Mouse (Mus musculus) ovary, postnatal 10 days (tissue): ENCODE results near the gene Dlgap4.

ENCODE experiments used
- DNase-seq: peaks from one replicate; pipeline ENCODE4 v3.0.0; 2022; ENCODE audit warnings: low spot score

The Dlgap4 gene

DNA sequence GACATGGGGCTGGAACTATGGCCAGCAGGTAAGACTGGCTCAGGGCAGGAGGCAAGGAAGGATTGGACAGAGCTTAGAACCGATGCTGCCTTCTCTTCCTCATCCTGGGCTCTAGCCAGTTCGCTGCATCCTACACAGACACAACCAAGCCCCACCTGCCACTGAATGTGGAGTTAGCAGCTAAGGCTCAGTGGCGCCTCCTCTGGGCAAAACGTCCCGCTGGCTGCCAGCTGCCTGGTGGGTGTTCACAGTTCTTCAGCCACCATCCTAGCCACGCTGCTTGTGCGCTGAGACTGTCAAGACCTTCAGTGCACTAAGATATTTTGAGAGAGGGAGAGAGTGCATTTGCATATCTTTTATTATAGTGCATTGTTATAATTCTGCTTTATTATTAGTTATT lies 45.2 kb downstream of the Dlgap4 start:
- DNase-seq: no peak

DNA sequence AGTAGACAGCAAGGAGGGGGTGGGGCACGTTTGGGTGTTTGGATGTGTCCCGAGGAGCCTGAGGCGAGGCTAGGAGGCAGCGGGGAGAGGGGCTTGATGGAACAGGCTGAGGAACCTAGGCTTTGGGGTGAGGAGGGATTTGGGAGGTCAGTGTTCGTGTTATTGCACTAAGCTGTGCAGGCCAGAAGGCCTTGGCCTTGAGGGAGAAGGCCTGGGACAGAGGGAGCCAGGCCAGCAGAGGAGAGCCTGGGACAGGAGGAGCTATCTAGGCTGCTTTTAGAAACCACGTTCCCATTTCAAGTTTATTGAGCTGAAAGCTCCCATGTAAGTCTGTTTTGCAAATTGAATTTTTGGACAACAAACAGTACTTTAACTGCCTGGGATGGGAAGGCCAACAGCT lies 46.5 kb downstream of the Dlgap4 start:
- no peak for DNase-seq

DNA sequence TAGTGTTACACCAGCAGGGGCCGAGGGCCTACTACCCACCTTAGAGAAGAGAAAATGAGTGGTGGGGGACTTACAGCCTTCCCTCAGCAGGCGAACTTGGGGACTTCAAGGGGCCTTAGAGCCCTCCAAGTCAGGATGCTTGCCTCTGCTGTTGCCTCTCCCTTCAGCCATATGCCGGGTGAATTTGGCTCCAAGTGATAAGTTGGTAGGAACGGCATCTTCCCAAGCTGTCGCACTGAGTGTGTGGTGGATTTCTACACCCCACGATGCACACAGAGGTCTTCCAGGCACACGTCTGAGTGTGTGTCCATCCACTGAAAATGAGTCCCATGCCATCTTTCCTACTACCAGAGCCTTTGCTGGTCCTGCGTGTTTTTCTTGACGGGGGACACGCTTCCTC lies 49.7 kb downstream of the Dlgap4 start:
- no peak for DNase-seq

DNA sequence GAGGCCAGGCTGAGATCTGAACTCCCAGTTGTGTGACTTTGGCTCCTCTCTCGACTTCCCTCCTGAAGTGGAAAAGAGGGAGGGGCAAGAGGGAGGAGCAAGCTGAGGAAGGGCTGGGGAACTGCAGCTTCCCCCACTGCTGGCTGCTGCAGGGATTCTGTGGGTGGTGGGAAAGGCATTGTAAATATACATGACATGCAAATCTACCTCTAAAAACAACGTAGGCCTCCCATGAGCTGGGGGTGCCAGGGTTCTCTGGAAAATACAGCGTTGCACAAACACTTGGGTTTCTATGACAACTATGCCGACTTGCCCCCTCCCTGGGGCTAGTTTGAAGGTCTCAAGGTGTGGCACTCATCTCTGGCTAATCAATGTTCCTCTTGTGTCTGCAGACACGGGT lies 50.9 kb downstream of the Dlgap4 start:
- no peak for DNase-seq

DNA sequence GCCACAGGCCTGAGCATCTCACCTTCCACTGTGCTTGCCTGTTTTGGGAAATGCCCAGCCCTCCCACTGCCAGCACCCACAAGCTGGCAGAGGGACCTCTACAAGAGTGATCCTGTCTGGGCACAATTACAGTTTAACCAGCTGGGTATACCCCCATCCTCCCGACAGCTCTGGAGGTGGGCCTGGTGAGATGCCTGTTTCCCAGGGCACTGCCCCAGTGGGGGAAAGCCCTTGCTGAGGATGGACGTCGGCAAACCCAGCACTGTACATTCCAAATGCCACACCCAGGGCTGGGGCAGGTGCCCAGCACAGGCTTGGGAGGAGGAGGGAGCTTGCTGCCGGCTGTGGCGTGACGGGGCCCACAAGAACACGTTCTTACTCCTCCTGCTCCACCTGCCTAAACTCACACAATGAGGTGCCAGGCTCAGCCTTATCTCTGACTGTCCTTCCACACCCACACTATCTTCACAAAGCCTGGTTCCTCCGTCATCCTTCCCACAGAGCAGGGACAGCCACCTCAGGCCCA lies 51.6 kb downstream of the Dlgap4 start:
- DNase-seq: no peak

DNA sequence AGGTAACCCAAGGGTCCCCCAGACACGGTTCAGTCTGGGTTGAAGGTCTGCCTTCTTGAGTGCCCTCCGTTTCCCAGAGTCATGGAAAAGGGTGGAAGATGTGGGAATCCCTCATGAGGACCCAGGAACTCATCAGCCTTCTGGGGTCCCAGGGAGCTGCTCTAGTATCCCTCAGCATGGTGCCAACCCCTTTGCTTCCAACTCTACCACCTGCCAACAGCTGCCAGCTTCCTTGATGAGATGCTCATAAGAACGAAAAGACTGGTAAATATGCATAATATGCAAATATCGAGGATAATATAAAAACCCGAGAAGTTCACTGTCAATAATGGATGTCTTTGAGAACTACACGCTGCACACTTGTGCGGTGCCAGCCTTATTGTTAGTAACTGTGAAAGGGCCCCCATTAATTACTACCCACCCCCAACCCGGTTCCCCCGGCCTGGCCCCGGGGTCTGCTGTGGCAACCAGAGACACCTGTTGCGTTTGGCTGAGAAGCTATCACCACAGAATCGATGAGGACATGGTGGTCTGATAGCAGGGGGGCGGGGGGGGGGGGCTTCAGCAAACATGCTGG lies 52.2 kb downstream of the Dlgap4 start:
- DNase-seq: no peak

DNA sequence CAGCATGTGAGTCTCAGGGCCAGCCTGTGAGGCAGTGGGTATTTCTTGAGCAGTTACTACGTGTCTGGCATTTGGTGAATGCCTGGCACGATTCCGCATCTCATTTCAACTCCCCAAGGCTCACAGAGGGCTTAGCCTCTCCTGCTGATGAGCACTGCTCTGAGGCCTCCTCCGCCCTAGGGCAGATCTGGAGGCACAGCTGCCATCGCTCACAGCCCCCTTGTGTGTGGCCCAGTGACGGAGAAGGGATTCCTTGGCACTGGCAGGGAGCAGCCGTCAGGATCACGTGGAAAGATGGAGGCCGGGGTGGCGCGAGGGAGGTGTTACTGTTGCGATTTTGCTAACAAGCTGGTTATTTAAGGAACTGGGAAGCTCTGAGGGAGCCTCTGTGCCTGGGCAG lies 52.7 kb downstream of the Dlgap4 start:
- DNase-seq: no peak

DNA sequence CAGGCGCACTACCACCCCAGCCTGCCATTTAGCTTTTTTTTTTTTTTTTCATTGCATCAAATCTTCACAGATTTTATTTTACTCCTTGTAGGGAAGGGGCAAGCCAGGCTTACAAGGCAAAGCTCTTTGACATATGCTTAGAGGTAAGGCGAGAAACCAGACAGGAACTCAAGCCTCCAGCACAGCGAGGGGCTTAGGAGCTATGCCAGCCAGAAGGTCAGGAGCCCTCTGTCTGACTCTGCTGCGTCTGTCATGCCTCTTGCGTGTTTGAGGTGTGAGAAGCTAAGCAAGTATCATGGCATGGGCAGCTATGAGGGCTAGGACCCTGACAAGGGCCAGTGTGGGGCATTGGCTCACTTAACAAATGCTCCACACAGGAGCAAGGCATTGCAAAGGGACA lies 53.8 kb downstream of the Dlgap4 start:
- no peak for DNase-seq

DNA sequence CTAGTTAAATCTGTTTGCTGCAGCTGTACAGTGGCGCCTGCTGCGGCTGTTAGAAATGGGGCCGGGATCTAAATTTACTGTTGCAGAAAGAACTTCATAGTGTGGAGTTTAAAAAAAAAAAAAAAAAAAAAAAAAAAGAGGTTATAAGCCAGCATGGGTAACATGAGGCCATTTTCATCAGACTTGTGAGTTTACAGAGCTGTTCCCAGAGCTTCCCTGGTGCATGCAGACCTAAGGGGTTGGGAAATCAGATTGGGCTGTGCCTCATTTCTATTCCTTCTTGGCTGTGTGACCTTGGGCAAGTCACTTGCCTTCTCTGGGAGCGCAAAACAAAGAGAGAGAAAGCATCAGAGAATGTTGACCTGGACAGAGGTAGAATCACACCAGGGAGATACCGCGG lies 55.1 kb downstream of the Dlgap4 start:
- no peak for DNase-seq

DNA sequence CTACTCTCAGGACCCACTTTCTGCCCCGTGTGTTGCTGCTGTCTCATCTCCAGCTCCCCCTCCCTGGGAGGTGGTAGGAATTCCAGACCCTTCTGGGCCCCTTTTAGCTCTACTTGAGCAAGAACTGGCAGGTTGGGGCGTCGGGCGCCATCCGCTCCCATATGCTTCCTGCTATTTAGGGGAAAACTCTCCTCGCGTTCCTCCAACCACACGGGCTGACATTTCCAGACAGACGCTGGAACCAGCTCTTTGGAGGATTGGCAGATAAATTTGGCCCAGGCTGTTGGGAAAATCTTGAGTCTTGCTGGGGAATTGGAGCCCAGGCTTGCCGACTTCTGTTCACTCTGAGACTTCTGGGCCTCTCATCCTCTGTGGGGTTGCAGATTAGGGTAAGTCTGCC lies 59.8 kb downstream of the Dlgap4 start:
- DNase-seq: no peak

DNA sequence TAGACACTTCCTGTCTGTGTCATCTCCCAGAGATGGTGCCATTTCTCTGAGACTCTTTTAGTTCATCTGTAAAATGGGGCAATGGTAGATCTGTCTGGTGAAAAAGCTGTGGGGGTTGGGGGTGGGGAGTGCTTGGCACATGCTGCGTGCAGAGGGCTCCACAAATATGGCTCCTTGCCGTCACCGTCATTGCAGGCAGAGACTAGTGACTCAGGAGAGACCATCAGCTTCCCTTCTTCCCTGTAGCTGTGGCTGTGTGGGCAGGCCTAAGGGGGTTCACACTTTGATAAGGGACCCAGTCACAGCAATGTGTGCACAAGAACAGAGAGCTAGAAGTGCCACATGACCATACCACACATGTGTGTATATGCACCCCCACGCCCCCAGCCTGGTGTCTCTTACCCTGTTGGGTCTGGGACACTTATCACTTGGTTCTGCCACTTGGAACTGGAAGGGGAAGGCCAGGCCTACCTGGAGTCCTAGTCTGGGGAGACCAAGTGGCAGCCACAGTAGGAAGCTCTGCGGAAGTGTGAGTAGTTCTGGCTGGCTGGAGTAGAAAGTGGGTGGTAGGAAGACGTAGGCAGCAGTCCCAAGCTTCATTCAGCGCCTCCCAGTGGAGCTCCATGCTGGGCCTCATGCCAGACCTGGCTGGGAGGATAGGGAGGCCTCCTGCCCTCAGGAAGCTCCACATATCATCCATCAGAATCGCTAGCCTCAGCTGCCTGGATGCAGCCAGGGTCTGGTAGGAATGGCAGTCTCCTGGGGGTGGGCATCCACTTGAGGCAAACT lies 60.6 kb downstream of the Dlgap4 start:
- DNase-seq: no peak

DNA sequence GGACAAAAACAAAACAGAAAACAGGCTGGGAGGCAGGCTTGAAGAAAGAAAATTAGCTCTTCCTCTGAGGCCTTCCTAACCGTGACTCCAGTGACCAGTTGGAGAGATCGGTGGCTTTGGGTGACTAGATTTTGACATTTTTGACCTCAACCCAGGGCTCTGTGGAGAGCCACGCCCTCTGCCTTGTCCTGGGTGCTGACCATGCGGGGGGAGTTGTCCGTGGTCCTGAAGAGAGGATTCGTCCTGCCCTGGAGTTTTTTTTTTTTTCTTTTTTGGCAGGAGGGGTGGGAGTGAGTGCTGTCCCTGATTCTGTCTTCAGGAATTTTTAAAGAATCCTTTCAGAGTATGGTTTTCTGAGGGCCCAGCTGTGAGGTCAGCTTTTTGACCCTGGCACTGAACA lies 63.4 kb downstream of the Dlgap4 start:
- DNase-seq: no peak

DNA sequence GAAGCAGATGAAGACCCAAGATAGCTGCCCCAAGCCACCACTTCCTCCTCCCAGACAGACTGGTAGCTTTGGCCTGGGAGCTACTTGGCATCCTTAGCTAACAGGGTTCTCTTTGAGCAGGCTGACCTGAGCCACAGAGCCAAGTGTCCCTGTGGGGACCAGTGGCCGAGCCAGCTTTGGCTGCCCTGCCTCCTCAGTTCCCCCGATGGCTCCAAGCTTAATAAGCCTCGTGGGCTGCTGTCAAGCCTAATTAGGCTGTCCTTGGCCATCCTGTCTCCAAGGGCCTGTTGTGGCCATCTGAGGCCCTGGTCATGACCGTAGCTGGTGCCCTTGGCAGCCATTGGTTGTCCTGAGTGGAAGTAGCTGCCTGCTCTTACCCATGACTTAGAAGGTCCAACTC lies 64.6 kb downstream of the Dlgap4 start:
- no peak for DNase-seq

DNA sequence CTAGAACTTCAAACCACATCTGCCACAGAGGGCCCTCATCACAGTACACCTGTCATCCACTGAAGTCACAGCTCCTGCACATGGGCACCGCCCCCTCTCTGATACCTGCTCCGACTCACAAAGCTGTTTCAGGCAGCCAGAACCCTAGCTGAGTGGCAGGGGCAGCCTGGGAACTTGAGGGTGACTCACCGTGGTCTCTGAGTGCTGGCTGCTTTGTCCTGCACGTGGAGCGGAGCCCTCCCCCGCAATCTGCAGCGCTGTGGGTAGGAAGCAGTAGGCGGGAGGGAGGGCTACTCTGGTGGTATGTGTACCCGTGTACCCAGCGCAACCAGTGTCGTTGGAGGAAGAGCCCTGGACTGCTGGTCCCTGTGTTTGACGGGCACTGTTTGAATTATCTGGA lies 69.5 kb downstream of the Dlgap4 start:
- no peak for DNase-seq

DNA sequence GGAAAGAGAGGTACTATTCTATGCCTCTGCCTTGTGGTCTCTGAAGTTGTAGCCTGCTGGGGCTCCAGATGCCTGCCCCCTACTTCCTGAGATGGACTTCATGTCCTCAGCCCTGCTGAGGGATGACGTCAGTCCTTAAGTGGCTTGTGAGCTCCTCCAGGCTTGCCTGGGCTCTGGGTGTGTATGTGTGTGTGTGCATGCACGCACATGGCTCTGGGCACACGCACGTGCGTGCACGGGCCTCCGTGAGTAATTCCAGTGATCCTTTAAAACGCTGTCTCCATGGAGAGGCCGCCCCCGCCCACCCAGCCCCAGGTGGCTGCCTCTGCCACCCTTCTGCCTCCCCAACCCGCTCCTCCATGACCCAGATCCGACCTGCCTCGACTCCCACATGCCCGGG lies 72.5 kb downstream of the Dlgap4 start:
- DNase-seq: no peak

DNA sequence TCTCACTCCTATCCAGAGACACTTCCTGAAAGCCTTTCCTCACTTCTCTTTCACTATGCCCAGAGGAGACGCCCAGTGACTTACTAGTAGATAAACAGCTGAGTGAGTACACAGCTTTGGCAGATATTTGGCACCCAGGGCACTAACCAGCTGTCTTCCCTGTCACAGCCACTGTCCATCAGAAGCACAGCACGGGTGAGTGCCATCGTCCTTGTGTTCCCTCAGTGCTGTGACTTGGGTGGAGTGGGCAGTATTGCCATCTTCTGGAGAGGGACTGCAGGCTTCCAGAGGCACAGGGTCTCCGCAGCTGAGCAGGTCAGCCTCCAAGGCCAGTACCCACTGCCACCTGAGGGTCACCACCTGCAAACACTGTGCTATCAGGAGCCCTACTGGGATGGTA lies 73.2 kb downstream of the Dlgap4 start:
- no peak for DNase-seq

DNA sequence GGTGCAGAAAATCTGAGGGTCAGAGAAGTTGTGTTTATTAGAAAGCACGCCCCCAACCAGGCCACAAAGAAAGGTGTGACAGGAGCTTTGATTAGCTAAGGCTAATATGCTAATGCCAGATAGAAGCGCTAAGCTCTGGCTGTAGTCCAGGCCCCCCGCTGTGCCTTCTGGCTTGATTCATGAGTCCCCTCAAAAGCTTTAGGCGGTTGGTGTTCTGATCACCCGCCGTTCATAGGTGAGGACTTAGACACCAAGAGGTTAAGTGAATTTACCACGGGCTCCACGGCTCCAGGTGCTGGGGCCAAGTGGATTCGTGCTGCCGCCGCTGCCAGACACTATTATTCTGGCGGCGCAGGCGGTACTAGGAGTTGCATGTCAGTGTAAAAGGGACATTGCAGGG lies 75.1 kb downstream of the Dlgap4 start:
- no peak for DNase-seq

DNA sequence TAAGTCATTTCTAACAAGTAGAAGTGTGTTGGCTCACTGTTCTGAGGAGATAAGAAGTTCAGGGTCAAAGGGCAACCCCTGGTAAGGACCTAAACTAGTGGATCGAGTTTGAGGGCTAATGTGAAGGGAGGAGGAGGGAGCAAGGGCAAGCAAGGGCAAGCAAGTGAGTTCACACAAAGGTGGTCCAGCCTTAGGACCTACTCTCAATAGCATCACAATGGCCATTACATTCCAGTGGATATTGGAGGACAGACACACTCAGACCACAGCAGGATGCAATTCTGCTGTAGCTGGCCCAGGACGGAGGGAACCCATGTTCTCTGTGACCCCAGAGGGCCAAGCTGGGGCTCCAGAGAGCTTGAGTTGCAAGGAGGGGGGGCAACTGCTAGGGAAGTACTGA lies 77.3 kb downstream of the Dlgap4 start:
- no peak for DNase-seq

DNA sequence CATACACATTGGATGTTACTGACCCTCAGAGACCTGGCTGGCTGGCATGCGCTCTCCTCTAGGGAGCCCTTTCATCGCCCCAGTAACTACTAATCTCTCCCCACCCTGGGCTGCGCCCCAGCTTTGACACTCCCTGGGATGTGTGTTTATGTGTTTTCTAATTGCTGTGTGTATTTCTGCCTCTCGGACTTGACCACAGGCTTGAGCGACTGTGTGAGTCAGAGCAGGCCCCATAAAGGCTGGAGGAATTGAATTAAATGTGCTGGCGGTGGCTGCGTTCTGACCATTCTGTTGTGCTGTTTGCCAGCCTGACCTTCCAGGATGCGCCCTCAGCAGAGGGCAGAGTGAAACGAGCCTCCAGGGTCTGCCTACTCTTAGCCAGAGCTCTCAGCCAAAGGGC lies 78.2 kb downstream of the Dlgap4 start:
- no peak for DNase-seq

DNA sequence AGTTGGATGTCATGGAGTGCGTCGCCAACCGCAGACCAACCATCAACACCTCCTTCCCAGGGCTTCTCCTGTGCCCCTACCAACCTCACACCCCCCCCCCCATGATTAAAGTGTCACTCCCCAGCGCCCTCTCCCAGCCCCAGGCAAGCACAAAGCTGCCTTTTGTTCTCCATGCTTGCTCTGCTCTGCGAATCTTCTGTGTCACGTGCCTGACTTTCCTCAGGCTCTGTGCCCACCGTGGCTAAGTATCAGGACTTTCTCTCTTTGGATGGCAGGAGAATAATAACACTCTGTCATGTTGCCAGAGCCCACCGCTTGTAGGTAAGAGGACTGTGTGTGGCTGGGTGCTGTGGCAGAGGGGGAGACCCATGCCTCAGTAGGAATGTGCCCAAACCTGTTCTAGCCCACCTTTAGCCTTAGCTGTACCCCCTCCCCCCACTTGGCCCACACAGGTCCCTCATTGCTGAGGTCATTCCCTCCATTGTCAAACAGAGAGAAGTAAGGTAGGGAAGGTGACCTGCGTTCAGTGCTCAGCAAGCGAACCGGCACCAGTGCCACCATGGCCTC lies 79.8 kb downstream of the Dlgap4 start:
- no peak for DNase-seq

DNA sequence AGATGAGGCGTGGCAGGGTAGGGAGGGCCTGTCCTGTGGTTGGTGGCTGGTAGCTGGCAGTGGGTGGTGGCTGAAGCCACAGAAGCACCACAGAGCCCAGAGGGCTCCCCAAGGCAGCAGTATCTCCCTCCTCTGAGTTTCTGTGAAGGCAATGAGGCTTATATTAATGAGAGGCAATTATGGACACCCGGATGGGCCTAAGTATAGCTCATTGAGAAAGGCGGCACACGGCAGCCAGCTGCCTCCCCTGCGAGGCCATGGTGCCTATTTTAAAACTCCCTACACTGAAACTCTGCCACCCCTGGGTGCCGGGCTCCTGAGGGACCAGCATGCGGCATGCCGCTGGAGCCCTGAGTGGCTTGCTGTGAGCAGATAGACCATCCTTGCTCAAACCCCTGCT lies 83.8 kb downstream of the Dlgap4 start:
- DNase-seq: no peak

DNA sequence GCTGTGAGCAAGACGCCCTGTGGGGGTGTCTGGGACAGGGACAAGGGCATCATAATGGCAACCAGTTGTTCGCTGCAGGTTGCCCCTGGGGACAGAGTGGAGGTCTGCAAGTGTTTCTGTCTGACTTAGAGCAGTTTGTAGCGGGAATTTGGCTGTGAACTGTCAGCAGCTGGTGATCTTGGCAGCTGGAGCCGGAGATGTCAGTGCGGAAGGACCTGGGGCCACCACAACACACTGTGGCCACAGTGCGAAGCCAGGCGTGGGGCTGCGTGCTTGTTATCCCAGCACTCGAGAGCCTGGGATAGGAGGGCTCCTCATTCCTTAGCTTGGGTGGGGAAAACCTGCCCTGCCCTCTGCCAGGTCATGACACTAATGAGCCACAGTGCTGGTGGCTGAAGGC lies 84.7 kb downstream of the Dlgap4 start:
- DNase-seq: no peak

DNA sequence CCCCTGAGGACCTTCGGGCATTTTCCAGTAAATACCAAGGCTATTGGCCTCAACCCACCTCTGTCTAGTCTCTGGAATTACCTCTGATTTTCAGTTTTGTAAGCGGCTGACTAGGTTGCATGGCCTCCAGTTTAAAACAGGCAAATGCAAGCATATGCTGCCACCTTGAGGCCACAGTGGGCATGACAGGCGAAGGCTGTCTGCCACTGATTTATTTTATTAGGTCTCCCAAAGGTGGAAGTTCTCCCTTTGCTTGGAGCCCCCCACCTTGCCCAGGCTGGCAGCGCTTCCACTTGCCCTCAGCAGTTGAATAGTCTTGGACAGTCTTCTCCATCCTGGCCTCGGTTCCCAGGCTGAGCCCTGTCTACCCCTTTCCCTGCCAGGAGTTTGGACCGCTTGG lies 92.0 kb downstream of the Dlgap4 start:
- peak; percentile 72 for DNase-seq

DNA sequence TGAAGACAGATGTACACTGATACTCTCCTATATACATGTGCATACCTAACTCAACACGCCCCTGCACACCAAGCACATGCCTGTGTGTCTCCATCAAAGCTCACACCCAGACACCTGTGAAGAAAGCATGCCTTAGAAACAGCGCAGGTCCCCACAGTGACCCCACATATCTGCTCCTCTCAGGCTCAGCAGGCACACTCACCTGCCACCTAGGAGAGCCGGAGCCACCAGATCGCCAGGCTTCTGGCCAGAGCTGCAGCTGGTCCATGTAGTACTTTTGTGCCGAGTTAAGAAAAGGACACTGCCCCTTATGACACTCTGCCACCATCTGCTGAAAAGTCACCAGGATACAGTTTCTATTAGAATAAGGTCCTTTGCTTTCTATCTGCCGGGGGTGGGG lies 103.2 kb downstream of the Dlgap4 start:
- DNase-seq: no peak
